Mouse (Mus musculus): Measurements from ENCODE around the gene Slfn2. TPM values are rescaled to one million over a fixed set of nuclear protein-coding genes. Genes with fewer than 3 reads are reported as not detected.

Gene Slfn2
- total RNA-seq, 1 experiment, result 2.0 TPM

- no peaks in the 10 kb centered on the region for H3K36me3 ChIP-seq (ENCODE audit: control insufficient read depth, insufficient read depth, low read length, poor library complexity, severe bottlenecking)
- TF ChIP-seq ZNF384 (IDR thresholded peaks at IDR 0.05; ENCODE audit: low read depth, low read length), result no peak
- TF ChIP-seq CHD2 (IDR thresholded peaks at IDR 0.05; ENCODE audit: low read depth, low read length), result no peak
- TF ChIP-seq HCFC1 (IDR thresholded peaks at IDR 0.05; ENCODE audit: borderline replicate concordance, insufficient read depth, low read length), result no peak
- TF ChIP-seq ZC3H11A (IDR thresholded peaks at IDR 0.05; ENCODE audit: borderline replicate concordance, low read depth, low read length), result no peak
- no peak for TF ChIP-seq MAFK (IDR thresholded peaks at IDR 0.05; ENCODE audit: insufficient read depth, low read depth, low read length)
- in situ Hi-C loops (cut with MboI; ENCODE audit: low sequenced_read_pairs in 2 of 2, unreplicated experiment in 2 of 2), result no loop called here
- no peak overlapping the region for H3K27ac ChIP-seq (ENCODE audit: insufficient read depth, low read depth, low read length, poor library complexity, severe bottlenecking)
- H3K9ac ChIP-seq (ENCODE audit: insufficient read depth, low read depth, low read length, poor library complexity, severe bottlenecking), result no peak overlapping the region
- no peak overlapping the region for H3K4me3 ChIP-seq (ENCODE audit: insufficient read depth in 1 of 2, low read depth in 1 of 2, low read length in 2 of 2, poor library complexity in 1 of 2, severe bottlenecking in 1 of 2)
- H3K4me1 ChIP-seq (ENCODE audit: control insufficient read depth in 2 of 2, insufficient read depth in 2 of 2, low read length in 2 of 2, poor library complexity in 1 of 2), result no peaks in the 10 kb centered on the region
- DNase-seq (ENCODE audit: low read depth, low spot score), result no peak
- no peaks in the 10 kb centered on the region; the same call in 1 of the 2 replicates for H3K9me3 ChIP-seq (ENCODE audit: control insufficient read depth, insufficient read depth, low read depth, low read length)
These were observed 19.2 kb downstream of the Slfn2 start for GRCm38 (mm10) chr11:83084161-83084560.

DNA sequence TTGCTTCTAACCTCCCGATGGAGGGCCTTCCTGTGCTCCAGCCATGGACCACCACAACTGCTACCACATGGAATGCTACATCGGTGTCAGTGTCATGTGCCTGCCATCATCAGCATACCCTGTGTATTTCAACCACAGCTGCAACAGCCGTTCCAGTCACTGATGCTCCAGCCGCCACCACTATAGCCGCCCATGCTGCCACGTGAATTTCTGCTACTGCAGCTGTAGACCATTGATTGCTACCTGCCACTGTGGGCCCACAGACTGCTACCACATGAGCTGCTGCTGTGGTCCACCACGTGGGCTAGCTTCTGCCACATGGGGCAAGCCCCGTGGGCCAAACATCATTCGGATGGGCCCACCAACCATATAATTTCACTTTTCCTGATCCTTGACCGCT lies 19.8 kb downstream of the Slfn2 start:
- TF ChIP-seq HCFC1 (IDR thresholded peaks at IDR 0.05; ENCODE audit: borderline replicate concordance, insufficient read depth, low read length), result no peak
- no peak for TF ChIP-seq ZC3H11A (IDR thresholded peaks at IDR 0.05; ENCODE audit: borderline replicate concordance, low read depth, low read length)
- TF ChIP-seq CHD2 (IDR thresholded peaks at IDR 0.05; ENCODE audit: low read depth, low read length), result no peak
- TF ChIP-seq MAFK (IDR thresholded peaks at IDR 0.05; ENCODE audit: insufficient read depth, low read depth, low read length), result no peak
- no peak for TF ChIP-seq ZNF384 (IDR thresholded peaks at IDR 0.05; ENCODE audit: low read depth, low read length)
- DNase-seq (ENCODE audit: low read depth, low spot score), result no peak
- no peak overlapping the region for H3K27ac ChIP-seq (ENCODE audit: insufficient read depth, low read depth, low read length, poor library complexity, severe bottlenecking)
- H3K9ac ChIP-seq (ENCODE audit: insufficient read depth, low read depth, low read length, poor library complexity, severe bottlenecking), result no peak overlapping the region
- H3K9me3 ChIP-seq (ENCODE audit: control insufficient read depth, insufficient read depth, low read depth, low read length), result no peaks in the 10 kb centered on the region; the same call in 1 of the 2 replicates
- H3K4me3 ChIP-seq (ENCODE audit: insufficient read depth in 1 of 2, low read depth in 1 of 2, low read length in 2 of 2, poor library complexity in 1 of 2, severe bottlenecking in 1 of 2), result no peak overlapping the region
- in situ Hi-C loops (cut with MboI; ENCODE audit: low sequenced_read_pairs in 2 of 2, unreplicated experiment in 2 of 2), result no loop called here
- no peaks in the 10 kb centered on the region for H3K4me1 ChIP-seq (ENCODE audit: control insufficient read depth in 2 of 2, insufficient read depth in 2 of 2, low read length in 2 of 2, poor library complexity in 1 of 2)
- H3K36me3 ChIP-seq (ENCODE audit: control insufficient read depth, insufficient read depth, low read length, poor library complexity, severe bottlenecking), result no peaks in the 10 kb centered on the region

- Histone ChIP-seq H3K36me3 (ENCODE audit: control insufficient read depth, insufficient read depth, low read length, poor library complexity, severe bottlenecking) (no peaks in the 10 kb centered on the region), H3K27ac (ENCODE audit: insufficient read depth, low read depth, low read length, poor library complexity, severe bottlenecking) (no peak overlapping the region), H3K9me3 (ENCODE audit: control insufficient read depth, insufficient read depth, low read depth, low read length) (no peaks in the 10 kb centered on the region), H3K4me1 (ENCODE audit: control insufficient read depth in 2 of 2, insufficient read depth in 2 of 2, low read length in 2 of 2, poor library complexity in 1 of 2) (no peaks in the 10 kb centered on the region), H3K4me3 (ENCODE audit: insufficient read depth in 1 of 2, low read depth in 1 of 2, low read length in 2 of 2, poor library complexity in 1 of 2, severe bottlenecking in 1 of 2) (no peak overlapping the region), H3K9ac (ENCODE audit: insufficient read depth, low read depth, low read length, poor library complexity, severe bottlenecking) (no peak overlapping the region)
- no peak for DNase-seq (ENCODE audit: low read depth, low spot score)
- in situ Hi-C loops (cut with MboI; ENCODE audit: low sequenced_read_pairs in 2 of 2, unreplicated experiment in 2 of 2), result loop anchor here in 1 of 2 experiments (25.0 kb wide), 1 partner anchor 97 kb away; no protein-coding TSS in a partner anchor
- TF ChIP-seq CHD2 (IDR thresholded peaks at IDR 0.05; ENCODE audit: low read depth, low read length), result no peak
- no peak for TF ChIP-seq MAFK (IDR thresholded peaks at IDR 0.05; ENCODE audit: insufficient read depth, low read depth, low read length)
- TF ChIP-seq HCFC1 (IDR thresholded peaks at IDR 0.05; ENCODE audit: borderline replicate concordance, insufficient read depth, low read length), result no peak
- TF ChIP-seq ZNF384 (IDR thresholded peaks at IDR 0.05; ENCODE audit: low read depth, low read length), result no peak
These were observed 50.2 kb downstream of the Slfn2 start for GRCm38 (mm10) chr11:83115138-83115537.

GRCm38 (mm10) chr11:83116597-83117227 lies 51.8 kb downstream of the Slfn2 start, which contains the start of gene Slfn1:
TSS of gene Slfn1 (plus strand) at chr11:83116849.
- no peaks in the 10 kb centered on the region for H3K4me1 ChIP-seq (ENCODE audit: control insufficient read depth in 2 of 2, insufficient read depth in 2 of 2, low read length in 2 of 2, poor library complexity in 1 of 2)
- no peak for DNase-seq (ENCODE audit: low read depth, low spot score)
- in situ Hi-C loops (cut with MboI; ENCODE audit: low sequenced_read_pairs in 2 of 2, unreplicated experiment in 2 of 2), result loop anchor here in 1 of 2 experiments (25.0 kb wide), 1 partner anchor 96 kb away; no protein-coding TSS in a partner anchor
- TF ChIP-seq HCFC1 (IDR thresholded peaks at IDR 0.05; ENCODE audit: borderline replicate concordance, insufficient read depth, low read length) (no peak), ZC3H11A (IDR thresholded peaks at IDR 0.05; ENCODE audit: borderline replicate concordance, low read depth, low read length) (no peak), MAFK (IDR thresholded peaks at IDR 0.05; ENCODE audit: insufficient read depth, low read depth, low read length) (no peak), CHD2 (IDR thresholded peaks at IDR 0.05; ENCODE audit: low read depth, low read length) (no peak), ZNF384 (IDR thresholded peaks at IDR 0.05; ENCODE audit: low read depth, low read length) (no peak)
- no peaks in the 10 kb centered on the region for H3K36me3 ChIP-seq (ENCODE audit: control insufficient read depth, insufficient read depth, low read length, poor library complexity, severe bottlenecking)
- H3K9ac ChIP-seq (ENCODE audit: insufficient read depth, low read depth, low read length, poor library complexity, severe bottlenecking), result no peak within 1 kb of the TSS
- no peak within 1 kb of the TSS for H3K27ac ChIP-seq (ENCODE audit: insufficient read depth, low read depth, low read length, poor library complexity, severe bottlenecking)
- H3K4me3 ChIP-seq (ENCODE audit: insufficient read depth in 1 of 2, low read depth in 1 of 2, low read length in 2 of 2, poor library complexity in 1 of 2, severe bottlenecking in 1 of 2), result no peak within 1 kb of the TSS
- H3K9me3 ChIP-seq (ENCODE audit: control insufficient read depth, insufficient read depth, low read depth, low read length), result no peaks in the 10 kb centered on the region

Measured in ES-E14 (cell line).